Mouse (Mus musculus) forebrain, postnatal 0 days (tissue): Measurements from ENCODE around the gene Pex11b. TPM values are rescaled to one million over a fixed set of nuclear protein-coding genes. Genes with fewer than 3 reads are reported as not detected.
"Not testable (repeated sequence)": the region's sequence is repeated elsewhere in the genome, so short reads cannot be mapped to it uniquely, and the experiment has no call there.

Source experiments
- ATAC-seq: fragments of 200-750 bp; cut with Nextera tagmentation; 2 replicates; pipeline ENCODE4 v1.8.0; 2017; ENCODE audit warnings: mild to moderate bottlenecking, moderate library complexity
- DNase-seq: peaks from one replicate; pipeline ENCODE4 v3.0.0-alpha.2; 2015
- H3K27ac ChIP-seq: fragments of 300-500 bp; sonication (generic); 2 replicates; pipeline ENCODE4 v1.5.1; 2014; ENCODE audit warnings: low read depth, mild to moderate bottlenecking, antibody characterized with exemption, low read length, moderate library complexity, mixed read lengths
- H3K27me3 ChIP-seq: fragments of 300-500 bp; sonication (generic); 2 replicates; pipeline ENCODE4 v1.6.1; 2014; ENCODE audit warnings: mild to moderate bottlenecking, low read length, mixed read lengths; ENCODE audit not compliant: insufficient read depth
- H3K36me3 ChIP-seq: fragments of 300-500 bp; sonication (generic); 2 replicates; pipeline ENCODE4 v1.6.1; 2014; ENCODE audit warnings: mild to moderate bottlenecking, moderate library complexity; ENCODE audit not compliant: insufficient read depth
- H3K4me1 ChIP-seq: fragments of 300-500 bp; sonication (generic); 2 replicates; pipeline ENCODE4 v1.6.1; 2014; ENCODE audit warnings: antibody characterized with exemption; ENCODE audit not compliant: insufficient read depth
- H3K4me2 ChIP-seq: fragments of 300-500 bp; sonication (generic); 2 replicates; pipeline ENCODE4 v1.6.1; 2014; ENCODE audit warnings: low read depth, mild to moderate bottlenecking, moderate library complexity
- H3K4me3 ChIP-seq: fragments of 300-500 bp; sonication (generic); 2 replicates; pipeline ENCODE4 v1.5.1; 2014; ENCODE audit warnings: low read depth, low read length, mixed read lengths
- H3K9ac ChIP-seq: fragments of 300-500 bp; sonication (generic); 2 replicates; pipeline ENCODE4 v1.6.1; 2014; ENCODE audit warnings: mild to moderate bottlenecking
- H3K9me3 ChIP-seq: fragments of 300-500 bp; sonication (generic); 2 replicates; pipeline ENCODE4 v1.6.1; 2016; ENCODE audit warnings: low read length
- CTCF ChIP-seq: sonication (generic); IDR thresholded peaks from 2 replicates; pipeline ENCODE4 v1.5.1; 2016; ENCODE audit warnings: antibody characterized with exemption, control low read depth, low read depth
- WGBS: fragments of 180-500 bp; shearing (Covaris S2); extraction: QIAGEN DNeasy Blood & Tissue Kit; methylation state at CpG from one replicate; pipeline ENCODE4 v1.1.7; 2014; 5-methylcytosine and 5-hydroxymethylcytosine counted together
- polyA plus RNA-seq: library from polyadenylated mRNA; unstranded; fragments of >200 nt; fragmentation: Nextera tagmentation; extraction: Ambion mirVana; gene quantifications from 2 replicates; pipeline ENCODE4 v1.2.1, GENCODE M21; 2015
- total RNA-seq: library from RNA; depleted of rRNA; stranded (reverse); fragments of >200 nt; gene quantifications from 2 replicates; pipeline ENCODE4 v1.2.3, GENCODE M21; 2014

Gene Pex11b
- total and polyA plus RNA-seq, 2 experiments from 2014 or later, result 39.0 to 73.6 TPM

GRCm38 (mm10) chr3:96663432-96664239, 28.5 kb downstream of the Pex11b start:
- Histone ChIP-seq H3K4me2 (peak overlapping the region; percentile 64), H3K27ac (peak overlapping the region; percentile 79), H3K36me3 (no peaks in the 10 kb centered on the region), H3K9ac (peak overlapping the region; percentile 55), H3K4me1 (peaks cover 5% of the 10 kb centered on the region; the same call in 1 of the 2 replicates), H3K27me3 (no peaks in the 10 kb centered on the region), H3K4me3 (peak overlapping the region; percentile 43), H3K9me3 (no peaks in the 10 kb centered on the region)
- 7% methylated on average over 16 of the region's 18 CpGs for WGBS
- DNase-seq (peak; percentile 95), ATAC-seq (peak; percentile 90)
- TF ChIP-seq CTCF, result peak; percentile 82

GRCm38 (mm10) chr3:96665732-96666363, 30.7 kb downstream of the Pex11b start:
- H3K4me2 ChIP-seq, H3K9ac ChIP-seq, ATAC-seq, H3K4me3 ChIP-seq, DNase-seq, H3K27ac ChIP-seq, H3K9me3 ChIP-seq, H3K4me1 ChIP-seq, H3K27me3 ChIP-seq, H3K36me3 ChIP-seq: not testable (repeated sequence)
- 90% methylated on average over 7 of the region's 7 CpGs for WGBS

- Histone ChIP-seq H3K4me1 (peaks cover 5% of the 10 kb centered on the region; the same call in 1 of the 2 replicates), H3K4me3 (no peak overlapping the region), H3K27me3 (no peaks in the 10 kb centered on the region), H3K36me3 (no peaks in the 10 kb centered on the region), H3K4me2 (no peak overlapping the region), H3K9me3 (no peaks in the 10 kb centered on the region), H3K9ac (no peak overlapping the region), H3K27ac (no peak overlapping the region)
- ATAC-seq, result no peak
- 92% methylated on average over 5 of the region's 5 CpGs for WGBS
- no peak for DNase-seq
- no peak for TF ChIP-seq CTCF
Observed at GRCm38 (mm10) chr3:96666916-96667315, 31.7 kb downstream of the Pex11b start.

- Histone ChIP-seq H3K4me2 (no peak overlapping the region), H3K27me3 (no peaks in the 10 kb centered on the region), H3K9me3 (no peaks in the 10 kb centered on the region), H3K36me3 (no peaks in the 10 kb centered on the region), H3K9ac (no peak overlapping the region), H3K4me3 (no peak overlapping the region), H3K4me1 (peaks cover 5% of the 10 kb centered on the region; the same call in 1 of the 2 replicates), H3K27ac (no peak overlapping the region)
- no peak for ATAC-seq
- TF ChIP-seq CTCF, result peak; percentile 43
- WGBS, result 41% methylated on average over 1 of the region's 1 CpGs
- DNase-seq, result no peak
Observed at GRCm38 (mm10) chr3:96667316-96667715, 32.1 kb downstream of the Pex11b start.

- ATAC-seq, result no peak
- no peak for TF ChIP-seq CTCF
- no peak overlapping the region for H3K4me3 ChIP-seq
- no peak overlapping the region for H3K27ac ChIP-seq
- no peak overlapping the region for H3K4me2 ChIP-seq
- no peak for DNase-seq
- no peaks in the 10 kb centered on the region for H3K4me1 ChIP-seq
- no peaks in the 10 kb centered on the region for H3K27me3 ChIP-seq
- no peaks in the 10 kb centered on the region for H3K36me3 ChIP-seq
- no peaks in the 10 kb centered on the region for H3K9me3 ChIP-seq
- WGBS, result 94% methylated on average over 5 of the region's 5 CpGs
- H3K9ac ChIP-seq, result no peak overlapping the region
Observed at GRCm38 (mm10) chr3:96668424-96669067, 33.4 kb downstream of the Pex11b start.

GRCm38 (mm10) chr3:96669727-96670468, 34.7 kb downstream of the Pex11b start, which contains the start of gene Ankrd35:
TSS of gene Ankrd35 (plus strand) at chr3:96670131.
- 4% methylated on average over 35 of the region's 35 CpGs for WGBS
- no peaks in the 10 kb centered on the region for H3K4me1 ChIP-seq
- no peaks in the 10 kb centered on the region for H3K27me3 ChIP-seq
- peak within 1 kb of the TSS; percentile 44 for H3K9ac ChIP-seq
- H3K9me3 ChIP-seq, result no peaks in the 10 kb centered on the region
- H3K4me2 ChIP-seq, result peak within 1 kb of the TSS; percentile 55
- H3K27ac ChIP-seq, result no peak within 1 kb of the TSS
- peak; percentile 95 for ATAC-seq
- H3K4me3 ChIP-seq, result peak within 1 kb of the TSS; percentile 46
- H3K36me3 ChIP-seq, result no peaks in the 10 kb centered on the region
- TF ChIP-seq CTCF, result peak; percentile 48
- peak; percentile 75 for DNase-seq
